Mouse (Mus musculus) forebrain, embryonic 15.5 days (tissue): ENCODE data around the gene Plek2. TPM values are rescaled to one million over a fixed set of nuclear protein-coding genes. Genes with fewer than 3 reads are reported as not detected.
A peak's percentile ranks its signal among the peaks of the same experiment; 100 is the strongest.

ENCODE experiments used
- ATAC-seq: fragments of 200-750 bp; cut with Nextera tagmentation; replicated peaks from 2 replicates; pipeline ENCODE4 v1.8.0; 2017; ENCODE audit warnings: mild to moderate bottlenecking, moderate TSS enrichment, moderate library complexity
- H3K27ac ChIP-seq: fragments of 300-500 bp; sonication (generic); replicated peaks from 2 replicates; pipeline ENCODE4 v1.5.1; 2015; ENCODE audit warnings: mild to moderate bottlenecking, inconsistent platforms
- H3K27me3 ChIP-seq: fragments of 300-500 bp; sonication (generic); 2 replicates; pipeline ENCODE4 v1.6.1; 2015; ENCODE audit warnings: inconsistent platforms
- H3K36me3 ChIP-seq: fragments of 300-500 bp; sonication (generic); 2 replicates; pipeline ENCODE4 v1.6.1; 2015; ENCODE audit warnings: mild to moderate bottlenecking, inconsistent platforms
- H3K4me1 ChIP-seq: fragments of 300-500 bp; sonication (generic); 2 replicates; pipeline ENCODE4 v1.6.1; 2015; ENCODE audit warnings: inconsistent platforms
- H3K4me2 ChIP-seq: fragments of 300-500 bp; sonication (generic); replicated peaks from 2 replicates; pipeline ENCODE4 v1.6.1; 2015; ENCODE audit warnings: mild to moderate bottlenecking, inconsistent platforms
- H3K4me3 ChIP-seq: fragments of 300-500 bp; sonication (generic); 2 replicates; pipeline ENCODE4 v1.5.1; 2015; ENCODE audit warnings: mild to moderate bottlenecking, inconsistent platforms
- H3K9ac ChIP-seq: fragments of 300-500 bp; sonication (generic); replicated peaks from 2 replicates; pipeline ENCODE4 v1.6.1; 2015; ENCODE audit warnings: mild to moderate bottlenecking, inconsistent platforms
- H3K9me3 ChIP-seq: fragments of 300-500 bp; sonication (generic); 2 replicates; pipeline ENCODE4 v1.6.1; 2016; ENCODE audit warnings: inconsistent platforms
- WGBS: fragments of 180-500 bp; shearing (Covaris S2); methylation state at CpG from one replicate; pipeline ENCODE4 v1.1.7; 2015; ENCODE audit warnings: mixed read lengths; 5-methylcytosine and 5-hydroxymethylcytosine counted together
- polyA plus RNA-seq: library from polyadenylated mRNA; unstranded; fragments of >200 nt; fragmentation: Nextera tagmentation; extraction: Ambion mirVana; gene quantifications from 2 replicates; pipeline ENCODE4 v1.2.1, GENCODE M21; 2015

The Plek2 gene
- polyA plus RNA-seq, 1 experiment from 2014 or later, result 0.66 TPM

- H3K27me3 ChIP-seq, result peaks cover 57% of the 10 kb centered on the region
These were observed 1.4 kb upstream of the Plek2 start for GRCm38 (mm10) chr12:78908081-78908605.

GRCm38 (mm10) chr12:78904499-78904898 lies 2.3 kb downstream of the Plek2 start:
- no peak for ATAC-seq
- H3K27me3 ChIP-seq, result peaks cover 31% of the 10 kb centered on the region
- whole genome bisulfite sequencing, result 85% methylated on average over 7 of the region's 7 CpGs
- H3K9me3 ChIP-seq, result no peaks in the 10 kb centered on the region
- no peak overlapping the region for H3K27ac ChIP-seq
- no peak overlapping the region for H3K4me3 ChIP-seq
- H3K36me3 ChIP-seq, result no peaks in the 10 kb centered on the region
- H3K4me2 ChIP-seq, result no peak overlapping the region
- peaks cover 9% of the 10 kb centered on the region for H3K4me1 ChIP-seq
- no peak overlapping the region for H3K9ac ChIP-seq

More at GRCm38 (mm10) chr12:78908081-78908605, 1.4 kb upstream of the Plek2 start:
- 81% methylated on average over 6 of the region's 6 CpGs for WGBS
- Histone ChIP-seq H3K4me1 (peaks cover 18% of the 10 kb centered on the region), H3K27ac (no peak overlapping the region), H3K9ac (no peak overlapping the region), H3K9me3 (no peaks in the 10 kb centered on the region), H3K4me2 (no peak overlapping the region), H3K36me3 (no peaks in the 10 kb centered on the region), H3K4me3 (no peak overlapping the region)
- ATAC-seq, result no peak

- 78% methylated on average over 4 of the region's 4 CpGs for WGBS
- Histone ChIP-seq H3K27me3 (peaks cover 19% of the 10 kb centered on the region), H3K27ac (no peak overlapping the region), H3K9me3 (no peaks in the 10 kb centered on the region), H3K4me2 (no peak overlapping the region), H3K36me3 (no peaks in the 10 kb centered on the region), H3K9ac (no peak overlapping the region), H3K4me1 (peaks cover 9% of the 10 kb centered on the region), H3K4me3 (no peak overlapping the region)
- ATAC-seq, result no peak
These were observed 3.5 kb downstream of the Plek2 start for GRCm38 (mm10) chr12:78903313-78903712.

GRCm38 (mm10) chr12:78901467-78901866 lies 5.3 kb downstream of the Plek2 start:
- H3K9ac ChIP-seq, result no peak overlapping the region
- no peak overlapping the region for H3K27ac ChIP-seq
- H3K36me3 ChIP-seq, result no peaks in the 10 kb centered on the region
- no peak overlapping the region for H3K4me2 ChIP-seq
- 87% methylated on average over 5 of the region's 5 CpGs for WGBS
- H3K27me3 ChIP-seq, result peaks cover 4% of the 10 kb centered on the region; the same call in 1 of the 2 replicates
- peaks cover 2% of the 10 kb centered on the region; the same call in 1 of the 2 replicates for H3K4me1 ChIP-seq
- H3K4me3 ChIP-seq, result no peak overlapping the region
- H3K9me3 ChIP-seq, result no peaks in the 10 kb centered on the region
- ATAC-seq, result no peak

GRCm38 (mm10) chr12:78897861-78898260 lies 8.9 kb downstream of the Plek2 start:
- no peak for ATAC-seq
- H3K9ac ChIP-seq, result no peak overlapping the region
- 96% methylated on average over 1 of the region's 1 CpGs for WGBS
- no peaks in the 10 kb centered on the region for H3K27me3 ChIP-seq
- no peak overlapping the region for H3K4me3 ChIP-seq
- no peaks in the 10 kb centered on the region for H3K36me3 ChIP-seq
- H3K9me3 ChIP-seq, result no peaks in the 10 kb centered on the region
- no peak overlapping the region for H3K4me2 ChIP-seq
- H3K4me1 ChIP-seq, result no peaks in the 10 kb centered on the region
- no peak overlapping the region for H3K27ac ChIP-seq

- Histone ChIP-seq H3K4me1 (no peaks in the 10 kb centered on the region), H3K4me2 (no peak overlapping the region), H3K36me3 (peaks cover 8% of the 10 kb centered on the region; the same call in 1 of the 2 replicates), H3K9ac (no peak overlapping the region), H3K4me3 (no peak overlapping the region), H3K9me3 (no peaks in the 10 kb centered on the region), H3K27me3 (no peaks in the 10 kb centered on the region), H3K27ac (no peak overlapping the region)
- 92% methylated on average over 2 of the region's 2 CpGs for WGBS
- ATAC-seq, result no peak
These were observed 15.6 kb downstream of the Plek2 start for GRCm38 (mm10) chr12:78891149-78891548.

GRCm38 (mm10) chr12:78890062-78890461 lies 16.7 kb downstream of the Plek2 start:
- H3K4me1 ChIP-seq, result no peaks in the 10 kb centered on the region
- H3K36me3 ChIP-seq, result peaks cover 17% of the 10 kb centered on the region
- ATAC-seq, result no peak
- no peak overlapping the region for H3K4me2 ChIP-seq
- 79% methylated on average over 1 of the region's 1 CpGs for WGBS
- H3K27me3 ChIP-seq, result no peaks in the 10 kb centered on the region
- no peaks in the 10 kb centered on the region for H3K9me3 ChIP-seq
- H3K4me3 ChIP-seq, result no peak overlapping the region
- H3K27ac ChIP-seq, result no peak overlapping the region
- H3K9ac ChIP-seq, result no peak overlapping the region

GRCm38 (mm10) chr12:78874581-78874980 lies 32.2 kb downstream of the Plek2 start:
- WGBS, result 93% methylated on average over 3 of the region's 3 CpGs
- Histone ChIP-seq H3K36me3 (peaks cover 46% of the 10 kb centered on the region), H3K4me3 (no peak overlapping the region)

GRCm38 (mm10) chr12:78868115-78868514 lies 38.6 kb downstream of the Plek2 start:
- no peak overlapping the region for H3K4me3 ChIP-seq
- peaks cover 21% of the 10 kb centered on the region for H3K36me3 ChIP-seq
- no peaks in the 10 kb centered on the region for H3K27me3 ChIP-seq
- no peaks in the 10 kb centered on the region for H3K9me3 ChIP-seq
- no peak overlapping the region for H3K4me2 ChIP-seq
- no peak overlapping the region for H3K27ac ChIP-seq
- H3K4me1 ChIP-seq, result peaks cover 11% of the 10 kb centered on the region
- WGBS, result 96% methylated on average over 1 of the region's 1 CpGs
- ATAC-seq, result no peak
- no peak overlapping the region for H3K9ac ChIP-seq

More at GRCm38 (mm10) chr12:78874581-78874980, 32.2 kb downstream of the Plek2 start:
- H3K9me3 ChIP-seq, result no peaks in the 10 kb centered on the region
- H3K4me1 ChIP-seq, result no peaks in the 10 kb centered on the region
- ATAC-seq, result no peak
- no peak overlapping the region for H3K27ac ChIP-seq
- H3K27me3 ChIP-seq, result no peaks in the 10 kb centered on the region
- no peak overlapping the region for H3K9ac ChIP-seq
- no peak overlapping the region for H3K4me2 ChIP-seq

- 92% methylated on average over 1 of the region's 1 CpGs for WGBS
- ATAC-seq, result no peak
These were observed 41.3 kb downstream of the Plek2 start for GRCm38 (mm10) chr12:78865434-78865833.

GRCm38 (mm10) chr12:78862254-78862730 lies 44.5 kb downstream of the Plek2 start:
- Histone ChIP-seq H3K9me3 (no peaks in the 10 kb centered on the region), H3K27ac (peak overlapping the region; percentile 86), H3K36me3 (peaks cover 4% of the 10 kb centered on the region; the same call in 1 of the 2 replicates), H3K4me2 (peak overlapping the region; percentile 63), H3K4me3 (peak overlapping the region; percentile 89), H3K27me3 (no peaks in the 10 kb centered on the region), H3K9ac (peak overlapping the region; percentile 86), H3K4me1 (peaks cover 39% of the 10 kb centered on the region)
- no peak for ATAC-seq
- under 1% methylated on average over 22 of the region's 22 CpGs for WGBS

More at GRCm38 (mm10) chr12:78865434-78865833, 41.3 kb downstream of the Plek2 start:
- H3K4me3 ChIP-seq, result no peak overlapping the region
- no peak overlapping the region for H3K4me2 ChIP-seq
- no peaks in the 10 kb centered on the region for H3K9me3 ChIP-seq
- H3K9ac ChIP-seq, result no peak overlapping the region
- no peak overlapping the region for H3K27ac ChIP-seq
- peaks cover 15% of the 10 kb centered on the region for H3K36me3 ChIP-seq
- peaks cover 23% of the 10 kb centered on the region for H3K4me1 ChIP-seq
- H3K27me3 ChIP-seq, result no peaks in the 10 kb centered on the region

- Histone ChIP-seq H3K4me2 (peak within 1 kb of the TSS; percentile 87), H3K36me3 (no peaks in the 10 kb centered on the region; the same call in 1 of the 2 replicates), H3K9ac (peak within 1 kb of the TSS; percentile 86), H3K9me3 (no peaks in the 10 kb centered on the region), H3K4me1 (peaks cover 39% of the 10 kb centered on the region), H3K4me3 (peak within 1 kb of the TSS; percentile 89), H3K27me3 (no peaks in the 10 kb centered on the region), H3K27ac (peak within 1 kb of the TSS; percentile 86)
- under 1% methylated on average over 55 of the region's 55 CpGs for WGBS
- ATAC-seq, result peak; percentile 100
These were observed 45.1 kb downstream of the Plek2 start, which contains the start of the genes Atp6v1d and Eif2s1 for GRCm38 (mm10) chr12:78861496-78862253. Atp6v1d (minus strand) TSS chr12:78861638. Eif2s1 (plus strand) TSS chr12:78861819.
